Mouse (Mus musculus): ENCODE results near the gene Prr36. TPM values are rescaled to one million over a fixed set of nuclear protein-coding genes. Genes with fewer than 3 reads are reported as not detected.

Gene Prr36
- polyA plus RNA-seq (2021; fragmentation: Nextera tagmentation): 10.1 and 29.3 TPM in 2 replicates
- long read RNA-seq, experiment 1, partial matches to known transcripts: 5 of 8 reads
- long read RNA-seq, experiment 1, other reads (novel, unspliced or antisense): 3 of 8 reads
- long read RNA-seq, experiment 2, partial matches to known transcripts: 0 of 10 reads
- long read RNA-seq, experiment 2, other reads (novel, unspliced or antisense): 10 of 10 reads

DNA sequence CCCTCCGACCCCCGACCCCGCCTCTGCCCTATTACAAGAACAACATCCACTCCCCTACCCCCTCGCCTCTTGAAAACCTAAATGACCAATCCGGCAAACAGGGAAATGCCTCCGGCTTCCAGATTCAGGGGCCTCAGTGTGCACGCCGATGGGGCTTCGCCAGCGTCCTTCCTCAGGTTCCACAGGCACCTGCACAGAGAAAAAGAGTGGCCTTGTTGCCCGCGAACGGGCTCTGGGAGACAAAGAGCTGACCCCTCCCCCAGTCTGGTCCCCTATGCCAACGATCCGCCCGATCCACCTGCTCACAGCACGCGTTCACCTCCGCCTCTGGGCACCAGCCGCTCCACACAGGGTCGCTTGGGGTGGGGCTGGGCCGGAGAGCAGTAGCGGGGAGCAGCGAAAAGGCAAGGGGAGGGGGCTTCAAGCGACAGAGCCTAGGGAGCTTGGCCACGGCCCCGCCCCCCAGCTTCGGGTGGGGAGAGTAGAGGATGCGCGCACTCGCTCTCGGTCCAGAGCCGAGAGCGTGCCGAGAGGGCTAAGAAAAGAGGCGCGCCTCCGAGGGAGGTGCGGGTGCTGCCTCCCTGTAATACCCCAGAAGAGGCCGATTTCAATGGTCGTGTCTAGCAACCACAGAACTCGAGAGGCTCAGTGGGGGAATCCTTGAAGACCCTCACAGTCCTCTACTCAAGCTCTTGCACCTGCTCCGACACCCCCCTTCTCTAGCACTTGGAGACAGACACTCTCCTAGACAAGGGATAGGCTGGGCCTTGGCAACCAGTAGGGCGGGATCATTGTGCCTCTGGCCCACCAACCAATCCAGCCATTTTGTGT lies at the start of gene Prr36:
Prr36 (minus strand) TSS at position 669 of the 831 bp plus-strand sequence.

GRCm38 (mm10) chr8:4259125-4259804 lies 42.0 kb upstream of the Prr36 start, which contains the start of gene Ctxn1:
Ctxn1 (minus strand) TSS chr8:4259274.

DNA sequence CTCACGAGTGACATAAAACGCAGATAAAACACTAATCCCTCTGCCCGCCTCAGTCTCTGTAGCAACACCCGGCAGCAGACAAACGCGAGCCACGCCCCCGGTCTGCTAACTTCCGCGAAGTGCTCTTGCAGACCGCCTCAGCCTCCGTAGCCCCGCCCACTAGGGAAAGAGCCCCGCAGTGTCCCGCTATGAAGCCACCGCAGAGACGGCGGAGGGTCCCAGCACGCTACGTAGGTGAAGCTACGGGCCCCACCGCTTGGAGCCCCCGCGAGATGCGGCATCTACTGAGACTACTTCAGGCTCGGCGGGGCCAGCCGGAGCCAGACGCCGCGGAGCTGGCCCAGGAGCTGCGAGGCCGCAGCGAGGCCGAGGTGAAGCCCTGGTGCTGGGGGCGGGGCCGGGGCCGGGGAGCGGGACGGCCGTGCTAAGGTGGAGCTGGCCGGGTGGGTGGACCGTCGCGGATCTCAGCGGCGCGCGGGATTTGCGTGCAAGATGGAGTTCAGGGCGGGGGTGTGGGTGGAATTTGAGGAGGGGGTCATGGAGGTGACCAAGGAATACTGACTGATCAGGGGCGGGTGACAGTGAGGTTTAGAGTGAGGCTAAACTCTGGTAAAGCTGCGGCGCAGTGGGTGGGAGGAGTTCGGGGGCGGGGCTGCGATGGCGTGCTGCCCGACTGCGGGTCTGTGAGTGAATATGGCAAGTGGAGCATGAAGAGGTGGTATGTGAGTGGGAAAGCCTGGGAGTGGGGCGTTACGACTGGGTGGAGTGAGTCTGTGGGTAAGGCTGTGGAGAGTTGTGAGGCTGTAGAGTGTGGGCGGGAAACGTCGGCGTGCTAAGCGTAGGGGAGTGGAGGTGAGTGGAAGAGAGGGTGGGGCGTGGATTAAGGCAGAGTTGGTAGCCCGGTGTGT lies 35.9 kb upstream of the Prr36 start, which contains the start of gene Snapc2:
Snapc2 (plus strand) TSS at position 147 of the 908 bp plus-strand sequence.

GRCm38 (mm10) chr8:4247951-4248540 lies 30.8 kb upstream of the Prr36 start, which contains the start of gene Tgfbr3l:
Tgfbr3l (plus strand) TSS chr8:4248214.

GRCm38 (mm10) chr8:4238434-4239192 lies 21.4 kb upstream of the Prr36 start, which contains the start of the genes Map2k7 and Gm49320:
Map2k7 (plus strand) TSS chr8:4238740.
Gm49320 (plus strand) TSS chr8:4238865.

GRCm38 (mm10) chr8:4226739-4227347 lies 9.6 kb upstream of the Prr36 start, which contains the start of gene Lrrc8e:
Lrrc8e (plus strand) TSS chr8:4226827.

GRCm38 (mm10) chr8:4165852-4166751 lies 51.2 kb downstream of the Prr36 start, which contains the start of gene Evi5l:
Evi5l (plus strand) TSS chr8:4166567.

Other genes starting within 250 kb of the Prr36 start
- 2.2 and 3.6 TPM in 2 replicates for gene Cd209f, start 111.6 kb downstream of the Prr36 start, polyA plus RNA-seq (2021; fragmentation: Nextera tagmentation)
- gene Cd209g, start 83.4 kb downstream of the Prr36 start, polyA plus RNA-seq (2021; fragmentation: Nextera tagmentation): 0.92 and 1.0 TPM in 2 replicates
- 26.2 and 31.9 TPM in 2 replicates for gene Evi5l, start 50.9 kb downstream of the Prr36 start, polyA plus RNA-seq (2021; fragmentation: Nextera tagmentation)
- gene Lrrc8e, start 9.4 kb upstream of the Prr36 start, polyA plus RNA-seq (2021; fragmentation: Nextera tagmentation): not detected in 2 replicates
- gene Map2k7, start 21.3 kb upstream of the Prr36 start, polyA plus RNA-seq (2021; fragmentation: Nextera tagmentation): 16.4 and 27.4 TPM in 2 replicates
- gene Gm49320, start 21.4 kb upstream of the Prr36 start, polyA plus RNA-seq (2021; fragmentation: Nextera tagmentation): 0.04 TPM in 1 of 2 replicates, not detected in the other
- gene Tgfbr3l, start 30.8 kb upstream of the Prr36 start, polyA plus RNA-seq (2021; fragmentation: Nextera tagmentation): 0.68 TPM in 1 of 2 replicates, not detected in the other
- gene Snapc2, start 35.6 kb upstream of the Prr36 start, polyA plus RNA-seq (2021; fragmentation: Nextera tagmentation): 37.0 and 43.5 TPM in 2 replicates
- 805 and 1,080 TPM in 2 replicates for gene Ctxn1, start 41.8 kb upstream of the Prr36 start, polyA plus RNA-seq (2021; fragmentation: Nextera tagmentation)
- gene Timm44, start 58.5 kb upstream of the Prr36 start, polyA plus RNA-seq (2021; fragmentation: Nextera tagmentation): 31.6 and 51.3 TPM in 2 replicates
- gene Ccl25, start 107.8 kb upstream of the Prr36 start, polyA plus RNA-seq (2021; fragmentation: Nextera tagmentation): 17.9 and 19.3 TPM in 2 replicates
- 36.1 and 55.5 TPM in 2 replicates for gene Elavl1, start 108.0 kb upstream of the Prr36 start, polyA plus RNA-seq (2021; fragmentation: Nextera tagmentation)